Mouse (Mus musculus) kidney, adult 2 months (tissue): Measurements from ENCODE around the gene Habp4.

ENCODE experiments used
- CTCF ChIP-seq: fragments of 200-500 bp; conservative IDR thresholded peaks from 2 replicates; pipeline ENCODE4 v1.5.1; 2011; ENCODE audit warnings: low read depth, mild to moderate bottlenecking, control low read depth, low read length, moderate library complexity, mixed read lengths; ENCODE audit not compliant: insufficient read depth, insufficient read length
- POLR2A ChIP-seq: fragments of 200-500 bp; IDR thresholded peaks from one replicate; pipeline ENCODE4 v1.6.1; 2011; ENCODE audit warnings: low read depth, low read length, control low read depth

DNA sequence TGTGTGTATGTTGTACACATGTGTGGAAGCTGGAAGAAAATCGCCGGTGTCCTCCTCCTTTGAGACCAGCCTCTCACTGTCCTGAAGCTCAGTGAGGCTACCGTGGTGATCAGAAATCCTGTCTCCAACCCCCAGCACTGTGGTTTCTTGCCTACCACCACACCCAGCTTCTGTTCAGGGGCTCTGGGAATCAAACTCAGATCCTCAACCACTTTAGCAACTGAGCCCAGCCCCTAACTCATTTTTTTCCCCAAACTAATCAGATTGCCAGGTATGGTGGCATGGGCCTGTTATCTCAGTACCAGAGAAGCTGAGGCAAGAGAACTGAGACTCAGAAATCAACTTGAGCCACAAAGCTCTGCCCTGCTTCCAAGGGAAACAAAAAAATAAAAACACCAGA lies 74.2 kb downstream of the Habp4 start:
- TF ChIP-seq CTCF = no peak
- no peak for TF ChIP-seq POLR2A
